Mouse (Mus musculus) C2C12 (cell line): ENCODE results near the gene Lingo3. TPM values are rescaled to one million over a fixed set of nuclear protein-coding genes. Genes with fewer than 3 reads are reported as not detected.
"Not testable (repeated sequence)": the region's sequence is repeated elsewhere in the genome, so short reads cannot be mapped to it uniquely, and the experiment has no call there.

Experiments used
- H3K27me3 ChIP-seq: one replicate; pipeline ENCODE4 v1.6.1; 2011; ENCODE audit not compliant: control insufficient read depth, insufficient read depth, insufficient read length
- H3K36me3 ChIP-seq: one replicate; pipeline ENCODE4 v1.6.1; 2011; ENCODE audit not compliant: control insufficient read depth, insufficient read depth
- H3K4me3 ChIP-seq: one replicate; pipeline ENCODE4 v1.5.1; 2011; ENCODE audit warnings: mild to moderate bottlenecking, control low read depth; ENCODE audit not compliant: poor library complexity, insufficient read depth, severe bottlenecking
- H3K79me2 ChIP-seq: one replicate; pipeline ENCODE4 v1.6.1; 2011; ENCODE audit not compliant: control insufficient read depth, insufficient read depth
- H3K79me3 ChIP-seq: one replicate; pipeline ENCODE4 v1.6.1; 2011; ENCODE audit warnings: low read depth, control low read depth
- H3ac ChIP-seq: one replicate; pipeline ENCODE3; 2011; ENCODE audit warnings: low read depth; ENCODE audit not compliant: control insufficient read depth, insufficient read length
- CEBPB ChIP-seq: IDR thresholded peaks from one replicate; pipeline ENCODE4 v1.6.1; 2011; ENCODE audit warnings: low read depth, mild to moderate bottlenecking, control low read depth, moderate library complexity
- CTCF ChIP-seq: IDR thresholded peaks from one replicate; pipeline ENCODE4 v1.5.1; 2011; ENCODE audit not compliant: control insufficient read depth, insufficient read depth, insufficient read length
- FOSL1 ChIP-seq: IDR thresholded peaks from one replicate; pipeline ENCODE4 v1.8.0; 2011; ENCODE audit warnings: mild to moderate bottlenecking, low read length; ENCODE audit not compliant: poor library complexity, insufficient read depth, severe bottlenecking
- MAX ChIP-seq: IDR thresholded peaks from one replicate; pipeline ENCODE4 v1.6.1; 2011; ENCODE audit warnings: mild to moderate bottlenecking, control low read depth
- MYOD1 ChIP-seq: IDR thresholded peaks from one replicate; pipeline ENCODE4 v1.6.1; 2011; ENCODE audit warnings: low read depth; ENCODE audit not compliant: control insufficient read depth, insufficient read length
- MYOG ChIP-seq: IDR thresholded peaks from one replicate; pipeline ENCODE4 v1.6.1; 2011; ENCODE audit not compliant: control insufficient read depth, insufficient read length; ENCODE audit errors: extremely low read depth
- USF1 ChIP-seq: IDR thresholded peaks from one replicate; pipeline ENCODE4 v1.6.1; 2011; ENCODE audit warnings: low read depth, mild to moderate bottlenecking, control low read depth, moderate library complexity
- polyA plus RNA-seq: library from polyadenylated mRNA; unstranded; fragments of >200 nt; fragmentation: generic; extraction: Trizol; gene quantifications from one replicate; pipeline ENCODE4 v1.2.1, GENCODE M21; 2012; ENCODE audit warnings: missing spikeins

The Lingo3 gene
- polyA plus RNA-seq, 1 experiment = 0.05 TPM

- Histone ChIP-seq H3K79me2 (peaks cover 40% of the 10 kb centered on the region), H3K79me3 (peaks cover 24% of the 10 kb centered on the region), H3K36me3 (peaks cover 26% of the 10 kb centered on the region), H3K4me3 (no peak overlapping the region), H3K27me3 (no peaks in the 10 kb centered on the region), H3ac (no peak overlapping the region)
- TF ChIP-seq CTCF = no peak
These were observed 12.7 kb downstream of the Lingo3 start for GRCm38 (mm10) chr10:80831136-80831535.

GRCm38 (mm10) chr10:80829359-80830278 lies 14.2 kb downstream of the Lingo3 start:
- Histone ChIP-seq H3ac (no peak overlapping the region), H3K79me3 (peaks cover 24% of the 10 kb centered on the region), H3K36me3 (peaks cover 26% of the 10 kb centered on the region), H3K79me2 (peaks cover 40% of the 10 kb centered on the region), H3K27me3 (no peaks in the 10 kb centered on the region), H3K4me3 (no peak overlapping the region)
- TF ChIP-seq FOSL1 = no peak
- TF ChIP-seq CEBPB = no peak
- no peak for TF ChIP-seq MYOG
- no peak for TF ChIP-seq MAX
- no peak for TF ChIP-seq CTCF
- no peak for TF ChIP-seq MYOD1
- TF ChIP-seq USF1 = no peak

GRCm38 (mm10) chr10:80828587-80828986 lies 15.3 kb downstream of the Lingo3 start:
- not testable (repeated sequence) for H3K27me3 ChIP-seq, H3ac ChIP-seq, H3K4me3 ChIP-seq
- peaks cover 40% of the 10 kb centered on the region for H3K79me2 ChIP-seq
- peaks cover 26% of the 10 kb centered on the region for H3K36me3 ChIP-seq
- H3K79me3 ChIP-seq = peaks cover 24% of the 10 kb centered on the region

- Histone ChIP-seq H3K79me2 (peaks cover 40% of the 10 kb centered on the region), H3K79me3 (peaks cover 24% of the 10 kb centered on the region), H3K27me3 (no peaks in the 10 kb centered on the region), H3ac (peak overlapping the region; percentile 99), H3K36me3 (peaks cover 26% of the 10 kb centered on the region), H3K4me3 (peak overlapping the region; percentile 92)
- no peak for TF ChIP-seq CTCF
- no peak for TF ChIP-seq FOSL1
- no peak for TF ChIP-seq CEBPB
- no peak for TF ChIP-seq MAX
- TF ChIP-seq MYOG = no peak
- no peak for TF ChIP-seq MYOD1
- no peak for TF ChIP-seq USF1
These were observed 15.9 kb downstream of the Lingo3 start for GRCm38 (mm10) chr10:80827870-80828420.

GRCm38 (mm10) chr10:80827063-80827869 lies 16.6 kb downstream of the Lingo3 start:
- Histone ChIP-seq H3K79me3 (peaks cover 24% of the 10 kb centered on the region), H3K4me3 (peak overlapping the region; percentile 92), H3K79me2 (peaks cover 40% of the 10 kb centered on the region), H3ac (peak overlapping the region; percentile 99), H3K27me3 (no peaks in the 10 kb centered on the region), H3K36me3 (peaks cover 26% of the 10 kb centered on the region)
- no peak for TF ChIP-seq MYOG
- no peak for TF ChIP-seq USF1
- TF ChIP-seq FOSL1 = no peak
- no peak for TF ChIP-seq CTCF
- no peak for TF ChIP-seq MYOD1
- TF ChIP-seq MAX = no peak
- no peak for TF ChIP-seq CEBPB
